Mouse (Mus musculus) ES-E14 (cell line): ENCODE results near the gene Rybp. TPM values are rescaled to one million over a fixed set of nuclear protein-coding genes. Genes with fewer than 3 reads are reported as not detected.

ENCODE experiments used
- DNase-seq: peaks from one replicate; pipeline ENCODE4 v3.0.0-alpha.2; 2013; ENCODE audit warnings: low read depth, low spot score
- H3K27ac ChIP-seq: 2 replicates; pipeline ENCODE4 v1.5.1; 2012; ENCODE audit warnings: low read depth, mild to moderate bottlenecking, low read length, moderate library complexity, mixed read lengths; ENCODE audit not compliant: poor library complexity, insufficient read depth, severe bottlenecking
- H3K36me3 ChIP-seq: 2 replicates; pipeline ENCODE4 v1.6.1; 2012; ENCODE audit warnings: mild to moderate bottlenecking, low read length, moderate library complexity, mixed read lengths; ENCODE audit not compliant: control insufficient read depth, poor library complexity, insufficient read depth, severe bottlenecking
- H3K4me1 ChIP-seq, 2 experiments: fragments of 150-350 bp in 1 of 2; sonication (generic) in 1 of 2; 2 replicates each; pipeline ENCODE4 v1.6.1; 2012; ENCODE audit warnings: low read length in 2 of 2, mild to moderate bottlenecking in 1 of 2, mixed read lengths in 1 of 2; ENCODE audit not compliant: control insufficient read depth in 2 of 2, insufficient read depth in 2 of 2, poor library complexity in 1 of 2
- H3K4me3 ChIP-seq, 2 experiments: fragments of 150-350 bp in 1 of 2; sonication (generic) in 1 of 2; 2 replicates each; pipeline ENCODE4 v1.5.1; 2012; ENCODE audit warnings: low read length in 2 of 2, low read depth in 1 of 2, mild to moderate bottlenecking in 1 of 2, mixed read lengths in 1 of 2; ENCODE audit not compliant: insufficient read depth in 1 of 2, poor library complexity in 1 of 2, severe bottlenecking in 1 of 2
- H3K9ac ChIP-seq: 2 replicates; pipeline ENCODE4 v1.6.1; 2012; ENCODE audit warnings: low read depth, mild to moderate bottlenecking, low read length, mixed read lengths; ENCODE audit not compliant: poor library complexity, insufficient read depth, severe bottlenecking
- H3K9me3 ChIP-seq: fragments of 150-350 bp; sonication (generic); 2 replicates; pipeline ENCODE4 v1.6.1; 2012; ENCODE audit warnings: low read depth, mild to moderate bottlenecking, low read length; ENCODE audit not compliant: control insufficient read depth, insufficient read depth
- CHD2 ChIP-seq: IDR thresholded peaks from 2 replicates; pipeline ENCODE4 v1.6.1; 2014; ENCODE audit warnings: mild to moderate bottlenecking, low read depth, low read length, inconsistent platforms
- HCFC1 ChIP-seq: IDR thresholded peaks from 2 replicates; pipeline ENCODE4 v1.6.1; 2012; ENCODE audit warnings: low read length, inconsistent platforms, borderline replicate concordance; ENCODE audit not compliant: insufficient read depth
- MAFK ChIP-seq: IDR thresholded peaks from 2 replicates; pipeline ENCODE4 v1.6.1; 2014; ENCODE audit warnings: mild to moderate bottlenecking, low read depth, low read length, inconsistent platforms; ENCODE audit not compliant: insufficient read depth
- ZC3H11A ChIP-seq: IDR thresholded peaks from 2 replicates; pipeline ENCODE4 v1.6.1; 2012; ENCODE audit warnings: low read depth, mild to moderate bottlenecking, inconsistent platforms, low read length, borderline replicate concordance
- ZNF384 ChIP-seq: IDR thresholded peaks from 2 replicates; pipeline ENCODE4 v1.6.1; 2012; ENCODE audit warnings: low read depth, low read length, inconsistent platforms
- in situ Hi-C, 2 experiments: fragments of 600-800 bp; cut with MboI; formaldehyde crosslinking; loops; one replicate each; pipeline ENCODE4 v1.15.1; 2025; ENCODE audit warnings: low sequenced_read_pairs in 2 of 2, inconsistent platforms in 1 of 2; ENCODE audit not compliant: unreplicated experiment in 2 of 2
- total RNA-seq: library from RNA; depleted of rRNA; stranded (reverse); fragments of 300-350 nt; gene quantifications from 2 replicates; pipeline ENCODE4 v1.2.3, GENCODE M21; 2012

The Rybp gene
- total RNA-seq, 1 experiment: 71.9 TPM

GRCm38 (mm10) chr6:100197102-100197501 lies 90.2 kb downstream of the Rybp start:
- Histone ChIP-seq H3K4me1 (peaks cover 5 to 11% of the 10 kb centered on the region in 2 experiments; a peak in 2 of 4 replicates), H3K27ac (no peak overlapping the region), H3K9ac (no peak overlapping the region), H3K36me3 (no peaks in the 10 kb centered on the region), H3K9me3 (no peaks in the 10 kb centered on the region), H3K4me3 (no peak overlapping the region)
- in situ Hi-C loops: no loop called here
- TF ChIP-seq ZC3H11A (no peak), HCFC1 (no peak), ZNF384 (no peak), MAFK (no peak), CHD2 (no peak)
- no peak for DNase-seq

GRCm38 (mm10) chr6:100195870-100196409 lies 91.3 kb downstream of the Rybp start:
- H3K9ac ChIP-seq: no peak overlapping the region
- H3K9me3 ChIP-seq: no peaks in the 10 kb centered on the region
- H3K4me1 ChIP-seq: peaks cover 5 to 9% of the 10 kb centered on the region in 2 experiments; a peak in 2 of 4 replicates
- no peak overlapping the region for H3K4me3 ChIP-seq
- TF ChIP-seq HCFC1: no peak
- TF ChIP-seq ZNF384: no peak
- TF ChIP-seq MAFK: no peak
- TF ChIP-seq ZC3H11A: no peak
- no peak for TF ChIP-seq CHD2
- H3K27ac ChIP-seq: no peak overlapping the region
- no peak for DNase-seq
- in situ Hi-C loops: no loop called here
- H3K36me3 ChIP-seq: no peaks in the 10 kb centered on the region

GRCm38 (mm10) chr6:100195091-100195490 lies 92.2 kb downstream of the Rybp start:
- H3K9me3 ChIP-seq: no peaks in the 10 kb centered on the region
- no peak overlapping the region for H3K4me3 ChIP-seq
- no peaks in the 10 kb centered on the region for H3K36me3 ChIP-seq
- no peak overlapping the region for H3K27ac ChIP-seq
- no peak for DNase-seq
- H3K9ac ChIP-seq: no peak overlapping the region
- peaks cover 7 to 11% of the 10 kb centered on the region in 2 experiments; a peak in 3 of 4 replicates for H3K4me1 ChIP-seq
- in situ Hi-C loops: no loop called here
- TF ChIP-seq ZNF384 (no peak), ZC3H11A (no peak)

GRCm38 (mm10) chr6:100193760-100194159 lies 93.5 kb downstream of the Rybp start:
- no peaks in the 10 kb centered on the region for H3K9me3 ChIP-seq
- H3K4me3 ChIP-seq: no peak overlapping the region
- DNase-seq: no peak
- H3K4me1 ChIP-seq: peaks cover 7 to 12% of the 10 kb centered on the region in 2 experiments; a peak in 3 of 4 replicates
- H3K27ac ChIP-seq: no peak overlapping the region
- H3K9ac ChIP-seq: no peak overlapping the region
- no peak for TF ChIP-seq HCFC1
- TF ChIP-seq ZC3H11A: no peak
- no peak for TF ChIP-seq ZNF384
- no peak for TF ChIP-seq MAFK
- no peak for TF ChIP-seq CHD2
- in situ Hi-C loops: no loop called here
- no peaks in the 10 kb centered on the region for H3K36me3 ChIP-seq

GRCm38 (mm10) chr6:100192691-100193229 lies 94.5 kb downstream of the Rybp start:
- in situ Hi-C loops: no loop called here
- DNase-seq: no peak
- no peak overlapping the region for H3K4me3 ChIP-seq

More at GRCm38 (mm10) chr6:100192691-100193229, 94.5 kb downstream of the Rybp start:
- H3K4me1 ChIP-seq: peaks cover 5 to 6% of the 10 kb centered on the region in 2 experiments; a peak in 3 of 4 replicates
- H3K9me3 ChIP-seq: no peaks in the 10 kb centered on the region
- no peaks in the 10 kb centered on the region for H3K36me3 ChIP-seq
- H3K9ac ChIP-seq: no peak overlapping the region
- TF ChIP-seq CHD2: no peak
- no peak for TF ChIP-seq HCFC1
- no peak overlapping the region for H3K27ac ChIP-seq
